Mouse (Mus musculus) B cell, adult (primary cell): Measurements from ENCODE around the gene Cyp2w1. TPM values are rescaled to one million over a fixed set of nuclear protein-coding genes. Genes with fewer than 3 reads are reported as not detected.

Experiments
- total RNA-seq: library from RNA; stranded (reverse); gene quantifications from 4 replicates; pipeline ENCODE4 v1.2.4, GENCODE M21; 2023; ENCODE audit not compliant: inconsistent age

Gene Cyp2w1
- total RNA-seq: not detected in 4 replicates

GRCm38 (mm10) chr5:139352317-139352716 is at the start of gene Cyp2w1:
Cyp2w1 (plus strand) TSS chr5:139352617.

DNA sequence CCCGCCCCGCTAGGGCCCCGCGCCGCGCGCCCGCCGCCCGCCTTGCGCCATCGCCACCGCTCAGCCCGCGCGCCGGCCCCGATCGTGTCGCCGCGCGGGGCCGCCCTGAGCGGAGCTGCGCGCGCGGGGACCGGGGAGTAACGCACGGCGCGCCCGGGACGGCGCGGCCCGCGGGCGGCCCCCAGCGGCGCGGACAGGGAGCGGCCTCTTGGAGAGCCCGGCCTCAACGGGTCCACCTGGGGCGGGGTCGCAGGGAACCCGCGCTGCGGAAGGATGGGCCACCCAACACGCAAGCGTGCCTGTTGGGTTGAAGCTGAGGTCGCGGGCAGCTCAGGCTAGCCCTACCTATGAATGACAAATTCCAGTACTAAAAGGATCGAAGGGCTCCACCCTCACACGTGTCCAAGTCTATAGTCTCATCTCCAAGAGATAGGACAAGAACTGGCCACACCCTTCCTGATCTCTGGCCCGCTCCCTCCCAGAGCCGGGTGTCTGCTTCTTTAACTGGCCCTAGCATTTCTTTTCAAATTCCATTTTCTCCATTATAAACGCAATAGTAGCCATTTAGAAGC is 26.9 kb upstream of the Cyp2w1 start, which contains the start of gene Adap1:
Adap1 (minus strand) TSS at position 228 of the 572 bp plus-strand sequence.

GRCm38 (mm10) chr5:139351134-139351533 is 1.3 kb upstream of the Cyp2w1 start, which contains the start of gene Cox19:
Cox19 (minus strand) TSS chr5:139351418.

DNA sequence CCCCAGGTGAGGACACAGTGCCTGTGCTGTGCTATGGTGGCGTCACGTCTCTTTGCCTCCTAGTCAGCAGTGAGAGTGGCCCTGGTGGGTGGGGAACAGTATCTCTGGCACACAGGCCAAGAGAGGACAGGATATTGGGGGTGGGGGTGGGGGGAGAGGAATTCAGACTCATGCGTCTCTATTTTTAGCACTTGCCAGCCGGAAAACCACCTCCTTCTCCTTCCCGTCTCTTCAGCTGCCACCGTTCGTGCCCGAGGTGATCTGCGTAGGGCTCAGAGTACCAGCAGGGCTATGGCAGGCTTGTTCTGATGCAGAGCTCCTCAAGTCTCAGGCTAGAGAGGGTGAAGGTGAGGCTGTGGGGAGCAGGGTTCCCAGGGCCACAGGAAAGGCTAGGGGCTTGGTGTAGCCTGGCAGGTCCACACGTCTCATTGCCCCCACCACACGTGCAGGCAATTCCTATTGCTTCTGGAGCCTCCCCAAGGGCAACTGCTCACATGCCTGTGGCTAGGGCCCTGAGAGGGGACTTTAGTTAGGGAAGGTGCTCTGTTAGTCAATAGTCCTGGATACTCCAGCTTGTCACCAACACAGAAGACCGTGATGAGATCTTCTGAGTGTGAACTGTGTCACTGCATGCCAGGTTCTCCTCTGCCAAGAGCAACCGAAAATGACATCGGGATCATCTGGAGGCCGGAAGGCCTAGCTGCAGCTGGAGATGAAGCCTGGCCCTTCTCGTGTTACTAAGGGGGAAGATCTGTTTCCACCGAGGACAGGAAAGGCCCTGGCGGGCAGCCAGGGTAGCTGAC is 25.3 kb downstream of the Cyp2w1 start, which contains the start of gene Gpr146:
Gpr146 (plus strand) TSS at position 230 of the 803 bp plus-strand sequence.

DNA sequence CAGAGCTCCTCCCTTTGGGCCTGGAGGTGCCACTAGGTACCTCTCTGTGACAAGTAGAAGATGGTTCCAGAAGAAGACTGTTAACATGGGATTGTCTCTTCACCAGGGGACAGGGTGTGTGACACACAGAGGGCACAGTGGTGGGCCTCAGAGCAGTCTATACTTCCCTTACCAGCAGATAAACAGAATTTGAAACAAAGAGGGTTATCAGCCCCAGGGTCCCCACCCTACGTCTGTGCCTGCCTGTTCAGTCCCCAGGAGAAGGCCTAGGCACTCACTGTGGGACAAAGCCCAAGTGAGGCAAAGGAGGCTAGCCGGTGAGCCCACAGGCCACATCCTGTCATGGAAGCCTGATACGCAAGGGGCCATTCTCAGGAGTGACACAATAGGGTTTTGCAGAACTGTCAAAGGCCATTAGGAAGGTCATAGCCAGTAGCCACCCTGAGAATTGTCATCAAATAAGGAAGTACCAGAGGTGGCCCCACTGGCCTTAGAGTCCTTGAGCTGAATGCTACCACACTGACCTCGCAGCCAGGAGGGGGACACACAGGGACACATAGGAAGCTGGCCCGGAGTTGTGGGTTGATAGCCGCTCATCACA is 52.5 kb downstream of the Cyp2w1 start, which contains the start of gene C130050O18Rik:
C130050O18Rik (plus strand) TSS at position 480 of the 601 bp plus-strand sequence.

Other genes with a start within 250 kb of the Cyp2w1 start
- gene Prkar1b, start 202.6 kb upstream of the Cyp2w1 start, total RNA-seq: 0.22 to 0.87 TPM (median 0.48 TPM) in 3 of 4 replicates, not detected in the other
- 12.4 to 16.3 TPM (median 12.8 TPM) in 4 replicates for gene Dnaaf5, start 202.4 kb upstream of the Cyp2w1 start, total RNA-seq
- gene Sun1, start 152.0 kb upstream of the Cyp2w1 start, total RNA-seq: 54.6 to 59.6 TPM (median 57.4 TPM) in 4 replicates
- 32.3 to 44.8 TPM (median 40.2 TPM) in 4 replicates for gene Get4, start 100.3 kb upstream of the Cyp2w1 start, total RNA-seq
- gene Adap1, start 27.0 kb upstream of the Cyp2w1 start, total RNA-seq: 24.3 to 28.1 TPM (median 26.1 TPM) in 4 replicates
- 21.7 to 27.7 TPM (median 24.6 TPM) in 4 replicates for gene Cox19, start 1.2 kb upstream of the Cyp2w1 start, total RNA-seq
- gene Gpr146, start 25.1 kb downstream of the Cyp2w1 start, total RNA-seq: 11.2 to 13.6 TPM (median 13.3 TPM) in 4 replicates
- gene C130050O18Rik, start 52.7 kb downstream of the Cyp2w1 start, total RNA-seq: 0.32 to 0.69 TPM (median 0.37 TPM) in 4 replicates
- not detected in 4 replicates for gene Gper1, start 70.5 kb downstream of the Cyp2w1 start, total RNA-seq
- gene 3110082I17Rik, start 107.9 kb downstream of the Cyp2w1 start, total RNA-seq: 6.7 to 8.5 TPM (median 7.9 TPM) in 4 replicates
- 36.4 to 47.5 TPM (median 36.9 TPM) in 4 replicates for gene Zfand2a, start 131.9 kb downstream of the Cyp2w1 start, total RNA-seq
- gene Uncx, start 190.9 kb downstream of the Cyp2w1 start, total RNA-seq: not detected in 4 replicates